Mouse (Mus musculus) Muller cell, postnatal 12 days (primary cell): Measurements from ENCODE around the gene Zfp853.
A peak's percentile ranks its signal among the peaks of the same experiment; 100 is the strongest.

Source experiments
- DNase-seq: peaks from one replicate; pipeline ENCODE4 v3.0.0-alpha.2; 2015; ENCODE audit errors: inconsistent ontology term

Gene Zfp853

DNA sequence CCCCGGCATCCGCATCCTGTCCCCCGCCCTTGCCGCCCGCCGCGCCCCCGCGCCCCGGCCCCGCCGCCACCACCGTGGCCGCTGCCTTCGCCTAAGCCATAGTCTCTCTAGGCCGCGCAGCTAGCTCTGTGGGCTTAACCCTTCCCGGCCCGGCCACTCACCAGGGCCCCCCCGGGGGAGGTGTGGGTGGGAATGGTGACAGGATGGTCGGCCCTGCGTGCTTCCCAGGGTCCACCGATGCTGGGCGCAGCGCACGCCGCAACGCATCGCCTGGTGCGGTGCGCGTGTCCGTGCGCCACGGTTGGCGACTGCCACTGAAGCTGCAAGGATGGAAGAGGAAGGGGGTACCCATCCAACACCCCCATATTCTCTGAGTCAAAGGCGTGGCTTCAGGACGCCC, at the start of gene Zfp853:
Gene Zfp853 (minus strand): TSS at position 220 of the 400 bp plus-strand sequence.
- DNase-seq: peak; percentile 40

DNA sequence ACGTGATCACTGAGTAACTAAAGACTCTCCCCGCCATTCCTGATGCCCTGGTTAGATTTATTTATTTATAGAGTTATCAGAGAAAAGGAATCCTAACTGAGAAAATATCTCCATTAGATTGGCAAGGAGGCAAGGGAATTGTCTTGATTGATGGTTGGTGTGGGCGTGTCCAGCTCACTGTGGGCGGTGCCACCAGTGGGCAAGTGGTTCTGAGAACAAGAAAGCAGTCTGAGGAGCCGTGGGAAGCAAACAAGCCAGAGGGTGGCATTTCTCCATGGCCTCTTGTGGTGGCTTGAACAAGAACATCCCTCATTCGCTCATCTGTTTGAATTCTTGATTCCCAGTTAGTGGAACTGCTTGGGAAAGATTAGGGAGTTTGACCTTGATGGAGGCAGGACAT, 46.2 kb upstream of the Zfp853 start:
- no peak for DNase-seq

DNA sequence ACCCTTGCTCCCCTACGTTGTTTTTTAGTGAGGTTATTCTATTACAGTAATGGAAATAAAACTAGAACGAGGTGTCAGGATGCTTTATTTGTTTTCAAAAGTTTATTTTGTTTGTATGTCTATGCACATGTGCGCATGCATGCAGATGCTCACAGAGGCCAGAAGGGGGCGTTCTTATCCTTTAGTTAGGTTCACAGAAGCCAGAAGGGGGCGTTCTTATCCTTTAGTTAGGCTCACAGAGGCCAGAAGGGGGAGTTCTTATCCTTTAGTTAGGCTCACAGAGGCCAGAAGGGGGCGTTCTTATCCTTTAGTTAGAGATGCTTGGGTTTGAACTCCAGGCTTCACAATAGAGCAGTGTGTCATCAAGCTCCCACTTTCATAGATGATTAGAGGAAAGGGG, 43.1 kb upstream of the Zfp853 start:
- no peak for DNase-seq

DNA sequence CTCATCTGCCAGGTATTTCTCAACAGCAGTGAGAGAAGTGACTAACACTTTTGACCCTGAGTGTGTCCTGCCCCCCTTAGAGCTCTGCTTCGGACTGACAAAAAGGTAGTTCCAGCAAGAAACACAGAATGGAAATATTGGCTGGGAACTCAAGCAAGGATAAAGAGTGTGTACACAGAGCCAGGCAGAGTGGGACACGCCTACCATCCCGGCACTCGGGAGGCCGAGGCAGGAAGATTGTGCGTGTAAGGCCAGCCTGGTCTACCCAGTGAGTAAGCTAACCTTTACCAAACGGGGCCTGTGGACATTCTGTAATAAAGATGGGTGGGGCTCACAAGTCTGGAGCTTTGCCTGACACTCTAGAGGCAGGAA, 41.7 kb upstream of the Zfp853 start:
- DNase-seq: no peak

DNA sequence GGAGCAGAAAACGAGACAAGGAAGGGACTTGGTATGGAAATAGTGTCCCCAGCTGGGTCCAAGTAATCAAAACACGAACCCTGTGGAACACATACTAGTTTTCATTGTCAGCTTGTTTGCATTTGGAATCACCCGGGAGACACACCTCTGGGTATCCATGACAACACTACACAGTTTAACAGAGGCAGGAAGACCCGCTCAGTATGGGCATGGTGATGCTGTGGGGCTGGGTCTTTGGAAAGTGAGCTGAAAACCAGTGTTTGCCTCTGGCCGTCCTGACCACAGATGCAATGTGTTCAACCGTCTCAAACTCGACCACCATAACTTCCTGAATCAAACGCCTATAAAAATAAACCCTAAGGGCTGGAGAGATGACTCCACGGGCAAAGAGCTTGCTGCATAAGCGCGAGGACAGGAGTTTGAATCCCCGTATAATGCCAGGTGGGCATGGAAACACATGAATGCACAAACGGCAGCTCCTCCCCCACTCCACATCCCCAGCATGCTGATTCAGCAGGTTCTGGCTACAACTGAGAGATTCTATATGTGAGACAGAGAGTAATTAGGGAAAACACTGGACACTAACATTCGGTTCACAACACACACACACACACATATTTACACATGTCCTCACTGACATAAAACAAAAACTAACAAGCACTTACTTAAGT, 41.1 kb upstream of the Zfp853 start:
- DNase-seq: no peak

- DNase-seq: peak; percentile 57
Observed at GRCm38 (mm10) chr5:143333872-143334271, 40.4 kb upstream of the Zfp853 start.

GRCm38 (mm10) chr5:143328690-143329495, 35.5 kb upstream of the Zfp853 start, which contains the start of gene Zdhhc4:
TSS of gene Zdhhc4 (minus strand) at chr5:143329256.
- DNase-seq: peak; percentile 85

GRCm38 (mm10) chr5:143317288-143317610, 23.8 kb upstream of the Zfp853 start:
- no peak for DNase-seq

GRCm38 (mm10) chr5:143316605-143317287, 23.3 kb upstream of the Zfp853 start:
- no peak for DNase-seq

DNA sequence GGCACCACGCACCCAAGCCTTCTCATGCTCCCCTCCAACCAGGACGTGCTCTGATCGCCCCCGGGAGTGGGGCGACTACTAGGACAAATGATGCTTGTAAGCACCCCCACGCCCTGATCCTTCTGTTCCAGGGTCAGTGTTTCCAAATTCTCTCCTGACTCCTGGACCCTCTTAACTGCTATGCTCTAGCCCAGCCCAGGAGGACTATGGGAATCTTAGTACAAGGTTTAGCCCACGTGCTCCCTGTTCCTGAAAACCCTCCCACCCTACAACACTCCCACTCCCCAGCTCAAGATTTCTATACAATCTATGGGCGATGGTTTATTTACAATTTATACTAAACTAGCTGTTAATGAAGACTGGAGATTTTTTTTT, 22.1 kb upstream of the Zfp853 start:
- no peak for DNase-seq

DNA sequence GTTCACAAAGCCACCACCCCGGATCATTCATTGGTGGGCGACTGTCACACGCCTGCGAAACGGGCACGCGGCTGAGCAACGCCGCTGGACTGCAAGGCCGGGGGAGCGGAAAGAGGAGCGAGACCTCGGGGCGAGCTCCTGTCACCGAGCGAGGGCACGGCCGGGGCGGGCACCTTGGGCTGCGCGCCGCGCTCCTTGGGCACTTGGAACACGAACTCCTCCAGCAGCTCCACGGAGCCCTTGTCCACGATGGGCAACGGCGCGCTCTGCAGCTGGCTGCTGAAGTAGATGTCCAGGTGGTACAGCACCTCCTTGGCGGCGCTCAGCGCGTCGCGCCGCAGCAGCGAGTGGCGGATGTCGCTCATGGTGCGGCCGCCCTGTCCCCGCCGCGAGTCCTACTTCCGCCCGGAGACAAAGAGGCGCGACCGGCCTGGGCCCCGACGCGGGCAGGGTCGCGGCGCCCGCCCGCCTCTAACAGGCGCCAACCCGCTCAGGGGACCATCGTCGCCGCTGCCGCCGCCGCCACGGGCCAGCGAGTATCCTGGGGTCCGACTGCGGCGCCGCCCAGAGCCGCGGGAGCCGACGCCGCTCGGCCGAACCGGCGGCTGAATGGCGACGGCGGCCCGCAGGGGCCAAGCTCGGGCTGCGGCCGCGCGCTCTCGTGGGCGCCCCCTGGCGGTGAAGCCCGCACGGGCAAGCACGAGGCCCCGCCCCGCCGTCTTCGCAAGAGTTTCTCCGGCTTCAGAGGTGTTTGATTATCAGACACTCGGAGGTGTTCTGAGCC, 21.5 kb upstream of the Zfp853 start, which contains the start of gene E130309D02Rik:
Gene E130309D02Rik (minus strand): TSS at position 631 of the 784 bp plus-strand sequence.
- peak; percentile 86 for DNase-seq

GRCm38 (mm10) chr5:143314183-143314729, 20.8 kb upstream of the Zfp853 start:
- DNase-seq: no peak

GRCm38 (mm10) chr5:143311886-143312285, 18.5 kb upstream of the Zfp853 start:
- DNase-seq: peak; percentile 52

- no peak for DNase-seq
Observed at GRCm38 (mm10) chr5:143309916-143310315, 16.5 kb upstream of the Zfp853 start.

DNA sequence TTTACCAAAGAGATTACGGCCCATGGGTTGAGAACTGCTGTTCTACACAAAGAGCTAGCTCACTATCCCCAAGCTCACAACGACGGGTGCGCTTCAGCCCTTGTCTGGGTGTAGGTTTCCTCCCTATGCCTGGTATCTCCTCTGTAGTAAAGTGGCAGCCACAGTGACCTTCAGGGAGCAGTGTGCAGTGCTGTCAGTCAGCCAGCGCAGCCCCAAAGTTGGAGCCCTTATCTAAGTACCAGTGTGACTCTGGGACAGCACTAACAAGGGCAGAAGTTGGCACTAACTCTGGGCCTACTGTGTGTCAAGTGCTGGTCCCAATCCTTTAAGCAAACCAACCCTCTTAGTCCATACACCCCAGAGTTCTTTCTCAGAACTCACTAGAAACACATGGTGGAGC, 15.4 kb upstream of the Zfp853 start:
- DNase-seq: no peak

GRCm38 (mm10) chr5:143304251-143304650, 10.8 kb upstream of the Zfp853 start:
- DNase-seq: no peak

DNA sequence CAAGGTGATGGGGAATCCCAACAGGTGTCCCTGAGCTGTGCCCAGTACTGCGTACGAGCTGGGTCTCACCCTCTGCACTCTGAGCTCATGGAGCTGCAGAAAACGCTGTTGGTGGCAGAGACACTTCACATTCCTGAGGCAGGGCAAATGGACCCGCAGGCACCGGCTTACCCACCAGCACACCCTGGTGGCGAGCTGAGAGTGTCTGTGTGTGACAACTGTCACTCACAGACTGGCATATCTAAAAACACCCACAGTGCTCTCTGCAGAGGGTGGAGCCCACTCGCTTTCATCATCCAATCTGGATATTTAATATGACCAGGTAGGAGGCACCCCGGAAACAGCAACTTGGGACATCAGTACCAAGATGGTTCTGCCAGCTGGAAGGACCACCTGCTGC, 7.9 kb upstream of the Zfp853 start:
- DNase-seq: peak; percentile 58

GRCm38 (mm10) chr5:143299686-143300085, 6.3 kb upstream of the Zfp853 start:
- no peak for DNase-seq

DNA sequence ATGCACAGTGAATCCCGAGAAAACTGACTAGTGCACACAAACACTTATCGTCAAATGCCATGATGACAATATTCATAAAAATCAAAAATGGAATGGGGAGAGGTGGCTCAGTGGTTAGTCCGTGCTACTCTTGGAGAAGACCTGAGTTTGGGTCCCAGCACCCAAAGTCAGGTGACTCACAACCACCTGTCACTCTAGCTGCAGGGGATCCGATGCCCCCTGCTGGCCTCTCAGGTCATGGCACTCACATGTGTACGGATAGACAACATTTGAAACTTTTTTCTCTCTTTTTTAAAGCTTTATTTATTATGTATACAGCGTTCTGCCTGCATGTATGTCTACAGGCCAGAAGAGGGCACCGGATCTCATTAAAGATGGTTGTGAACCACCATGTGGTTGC, 5.0 kb upstream of the Zfp853 start:
- no peak for DNase-seq

- DNase-seq: peak; percentile 68
Observed at GRCm38 (mm10) chr5:143297986-143298385, 4.6 kb upstream of the Zfp853 start.

GRCm38 (mm10) chr5:143295330-143295729, 1.9 kb upstream of the Zfp853 start:
- DNase-seq: no peak

DNA sequence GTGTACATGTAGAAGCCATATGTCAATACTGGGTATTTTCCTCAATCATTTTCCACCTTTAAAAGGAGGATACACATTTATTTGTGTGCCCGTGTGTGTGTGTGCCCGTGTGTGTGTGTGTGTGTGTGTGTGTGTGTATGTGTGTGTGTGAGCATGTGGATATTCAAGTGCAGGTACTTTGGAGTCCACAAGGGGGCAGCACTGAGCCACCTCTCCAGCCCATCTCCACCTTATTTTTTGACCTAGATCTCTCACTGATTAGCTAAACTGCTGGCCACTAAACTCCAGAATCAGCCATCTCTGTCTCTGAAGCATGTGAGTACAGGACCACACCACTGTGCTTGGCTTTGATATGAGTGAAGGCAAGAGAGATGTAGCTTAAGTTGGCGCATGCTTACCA, 1.4 kb upstream of the Zfp853 start:
- DNase-seq: no peak
